Mouse (Mus musculus): ENCODE measurements around the gene Atp1a4. TPM values are rescaled to one million over a fixed set of nuclear protein-coding genes. Genes with fewer than 3 reads are reported as not detected.
"Not testable (repeated sequence)": the region's sequence is repeated elsewhere in the genome, so short reads cannot be mapped to it uniquely, and the experiment has no call there.

The Atp1a4 gene
- polyA plus RNA-seq, 1 experiment from 2014 or later = not detected

DNA sequence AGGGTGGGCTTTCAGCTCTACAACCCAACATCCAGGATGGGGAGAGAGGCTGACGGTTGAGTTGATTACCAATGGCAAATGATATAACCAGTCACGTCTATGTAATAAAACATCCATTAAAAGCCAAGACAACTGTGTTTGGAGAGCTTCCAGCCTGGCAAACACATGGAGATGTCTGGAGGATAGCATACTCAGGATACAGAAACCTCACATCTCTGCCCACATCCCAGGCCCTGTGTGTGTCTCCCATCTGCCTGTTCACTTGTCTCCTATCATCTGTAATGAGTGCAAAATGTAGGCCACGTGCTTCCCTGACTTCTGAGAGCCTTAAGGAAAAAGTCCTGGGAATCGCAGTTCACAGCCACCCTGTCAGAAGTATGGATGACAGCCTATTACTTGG lies 11.0 kb downstream of the Atp1a4 start:
- Histone ChIP-seq H3K4me3 (replicated peaks) (no peak overlapping the region), H3K27me3 (peaks cover 22% of the 10 kb centered on the region), H3K9me3 (no peaks in the 10 kb centered on the region), H3K4me2 (no peak overlapping the region), H3K4me1 (replicated peaks) (peaks cover 11% of the 10 kb centered on the region; the same call in 1 of the 2 replicates), H3K27ac (no peak overlapping the region), H3K9ac (replicated peaks) (no peak overlapping the region), H3K36me3 (no peaks in the 10 kb centered on the region)
- 69% methylated on average over 4 of the region's 4 CpGs for WGBS
- no peak for ATAC-seq (ENCODE audit: insufficient number of reproducible peaks, insufficient read depth, low FRiP score, low TSS enrichment, low read depth)

DNA sequence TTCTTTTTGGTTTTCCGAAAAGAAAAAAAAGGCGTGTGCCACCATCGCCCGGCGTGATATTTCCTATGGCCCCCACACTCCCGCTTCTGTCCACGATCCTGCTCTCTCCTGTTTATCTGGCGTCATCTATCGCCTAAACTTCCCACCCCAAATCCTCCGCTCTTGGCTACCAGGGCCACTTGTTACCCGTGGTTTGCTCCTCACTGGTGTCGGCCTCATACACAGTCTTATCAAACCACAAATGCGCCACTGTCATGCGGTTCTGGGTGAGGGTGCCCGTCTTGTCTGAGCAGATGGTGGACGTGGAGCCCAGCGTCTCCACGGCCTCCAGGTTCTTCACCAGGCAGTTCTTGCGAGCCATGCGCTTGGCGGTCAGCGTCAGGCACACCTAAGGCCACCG lies 13.6 kb downstream of the Atp1a4 start:
- peaks cover 22% of the 10 kb centered on the region for H3K27me3 ChIP-seq
- H3K9ac ChIP-seq (replicated peaks); H3K27ac ChIP-seq; H3K9me3 ChIP-seq; ATAC-seq (ENCODE audit: insufficient number of reproducible peaks, insufficient read depth, low FRiP score, low TSS enrichment, low read depth); H3K36me3 ChIP-seq: not testable (repeated sequence)
- peaks cover 11% of the 10 kb centered on the region; the same call in 1 of the 2 replicates for H3K4me1 ChIP-seq (replicated peaks)
- peak overlapping the region; percentile 35 for H3K4me2 ChIP-seq
- 32% methylated on average over 23 of the region's 23 CpGs for WGBS
- peak overlapping the region; percentile 16; the same call in 1 of the 2 replicates for H3K4me3 ChIP-seq (replicated peaks)

DNA sequence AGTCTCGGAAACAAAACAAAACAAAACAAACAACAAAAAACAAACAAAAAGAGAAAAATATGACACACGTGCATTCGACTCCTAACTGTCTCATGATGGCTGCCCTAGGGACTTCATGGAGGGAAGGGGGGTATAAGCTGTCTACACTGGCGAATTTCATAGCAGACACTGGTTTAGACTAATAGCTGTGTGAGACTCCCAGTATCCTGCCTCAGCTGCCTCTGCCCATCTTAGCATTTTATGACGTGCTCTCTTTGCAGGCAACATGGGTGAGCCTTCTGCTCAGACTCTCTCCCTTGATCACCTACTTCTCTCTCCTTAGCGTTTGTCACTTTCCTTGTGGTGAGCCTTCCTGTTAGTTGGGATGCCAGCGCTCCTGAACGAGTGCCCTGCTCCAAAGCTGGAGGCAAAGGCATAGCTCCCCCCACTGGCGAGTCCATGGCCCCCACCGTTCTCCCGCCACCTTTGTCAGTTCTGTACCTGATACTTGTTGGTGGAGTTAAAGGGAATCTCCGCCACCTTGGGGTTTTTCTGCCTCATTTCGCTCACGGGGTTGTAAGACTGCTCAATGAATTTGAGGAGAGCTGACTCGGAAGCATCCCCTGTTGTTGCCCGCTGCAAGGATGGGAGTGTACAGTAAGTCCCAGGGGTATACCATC lies 14.5 kb downstream of the Atp1a4 start:
- H3K4me3 ChIP-seq (replicated peaks) = peak overlapping the region; percentile 16; the same call in 1 of the 2 replicates
- no peak overlapping the region for H3K9ac ChIP-seq (replicated peaks)
- no peaks in the 10 kb centered on the region for H3K36me3 ChIP-seq
- H3K4me2 ChIP-seq = peak overlapping the region; percentile 35
- H3K27me3 ChIP-seq = peaks cover 22% of the 10 kb centered on the region
- H3K4me1 ChIP-seq (replicated peaks) = peaks cover 11% of the 10 kb centered on the region; the same call in 1 of the 2 replicates
- no peak overlapping the region for H3K27ac ChIP-seq
- no peaks in the 10 kb centered on the region for H3K9me3 ChIP-seq
- ATAC-seq (ENCODE audit: insufficient number of reproducible peaks, insufficient read depth, low FRiP score, low TSS enrichment, low read depth) = no peak
- 24% methylated on average over 16 of the region's 16 CpGs for WGBS

DNA sequence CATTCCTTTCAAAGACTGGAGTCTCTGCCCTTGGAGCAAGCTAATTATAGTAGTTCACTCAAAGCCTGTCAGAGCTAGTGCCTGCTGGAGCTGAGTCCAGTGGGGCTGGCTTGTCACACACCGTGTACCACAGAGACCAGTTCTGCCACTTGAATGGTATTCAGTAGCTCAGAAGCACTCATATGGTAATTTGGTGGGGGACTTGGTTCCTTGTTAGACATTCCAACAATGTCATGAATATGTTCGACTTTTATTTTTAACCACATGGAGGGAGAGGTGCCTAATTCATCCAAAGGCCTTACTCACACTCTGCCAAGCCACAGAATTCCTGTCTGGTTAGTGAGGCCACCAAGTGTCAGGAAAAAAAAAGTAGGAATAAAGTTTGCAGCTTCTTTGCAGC lies 15.8 kb downstream of the Atp1a4 start:
- Histone ChIP-seq H3K9me3 (no peaks in the 10 kb centered on the region), H3K4me1 (replicated peaks) (peaks cover 11% of the 10 kb centered on the region; the same call in 1 of the 2 replicates), H3K36me3 (no peaks in the 10 kb centered on the region), H3K4me2 (no peak overlapping the region), H3K4me3 (replicated peaks) (no peak overlapping the region), H3K9ac (replicated peaks) (no peak overlapping the region), H3K27me3 (peaks cover 22% of the 10 kb centered on the region), H3K27ac (no peak overlapping the region)
- WGBS = 66% methylated on average over 2 of the region's 2 CpGs
- no peak for ATAC-seq (ENCODE audit: insufficient number of reproducible peaks, insufficient read depth, low FRiP score, low TSS enrichment, low read depth)

- Histone ChIP-seq H3K36me3 (no peaks in the 10 kb centered on the region), H3K4me2 (no peak overlapping the region), H3K27ac (no peak overlapping the region), H3K4me3 (replicated peaks) (no peak overlapping the region), H3K4me1 (replicated peaks) (peaks cover 11% of the 10 kb centered on the region; the same call in 1 of the 2 replicates), H3K9ac (replicated peaks) (no peak overlapping the region), H3K9me3 (no peaks in the 10 kb centered on the region), H3K27me3 (peaks cover 22% of the 10 kb centered on the region)
- no peak for ATAC-seq (ENCODE audit: insufficient number of reproducible peaks, insufficient read depth, low FRiP score, low TSS enrichment, low read depth)
- 64% methylated on average over 6 of the region's 6 CpGs for WGBS
These were observed 17.1 kb downstream of the Atp1a4 start for GRCm38 (mm10) chr1:172240945-172241708.

- no peaks in the 10 kb centered on the region for H3K4me1 ChIP-seq (replicated peaks)
- H3K27ac ChIP-seq = no peak overlapping the region
- H3K9ac ChIP-seq (replicated peaks) = no peak overlapping the region
- WGBS = 94% methylated on average over 1 of the region's 1 CpGs
- H3K4me2 ChIP-seq = no peak overlapping the region
- no peak overlapping the region for H3K4me3 ChIP-seq (replicated peaks)
- H3K36me3 ChIP-seq = no peaks in the 10 kb centered on the region
- no peak for ATAC-seq (ENCODE audit: insufficient number of reproducible peaks, insufficient read depth, low FRiP score, low TSS enrichment, low read depth)
- no peaks in the 10 kb centered on the region for H3K9me3 ChIP-seq
- no peaks in the 10 kb centered on the region for H3K27me3 ChIP-seq
These were observed 29.0 kb downstream of the Atp1a4 start for GRCm38 (mm10) chr1:172229215-172229614.

DNA sequence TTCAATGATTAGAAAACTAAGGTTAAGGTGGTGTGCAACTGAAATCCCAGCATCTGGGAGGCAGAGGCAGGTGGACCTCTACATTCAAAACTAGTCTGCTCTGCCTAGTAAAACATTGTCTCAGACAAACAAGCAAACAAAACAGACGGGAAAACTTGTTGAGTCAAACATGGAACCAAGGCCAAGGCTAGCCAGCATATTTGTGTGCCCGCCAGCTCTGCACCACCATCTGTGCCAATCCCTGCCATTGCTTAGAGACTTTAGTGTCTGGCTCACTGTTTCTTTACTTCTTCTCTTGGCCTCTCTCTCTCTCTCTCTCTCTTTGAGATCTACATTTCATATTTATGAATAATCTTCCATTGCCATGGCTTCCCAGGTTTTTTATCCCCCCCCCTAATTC lies 30.0 kb downstream of the Atp1a4 start:
- H3K9me3 ChIP-seq = no peaks in the 10 kb centered on the region
- H3K9ac ChIP-seq (replicated peaks) = no peak overlapping the region
- no peak overlapping the region for H3K4me3 ChIP-seq (replicated peaks)
- no peaks in the 10 kb centered on the region for H3K36me3 ChIP-seq
- H3K27ac ChIP-seq = no peak overlapping the region
- WGBS = 78% methylated on average over 2 of the region's 2 CpGs
- no peaks in the 10 kb centered on the region for H3K4me1 ChIP-seq (replicated peaks)
- H3K4me2 ChIP-seq = no peak overlapping the region
- ATAC-seq (ENCODE audit: insufficient number of reproducible peaks, insufficient read depth, low FRiP score, low TSS enrichment, low read depth) = no peak
- H3K27me3 ChIP-seq = no peaks in the 10 kb centered on the region

GRCm38 (mm10) chr1:172221297-172222063 lies 36.7 kb downstream of the Atp1a4 start:
- 25% methylated on average over 11 of the region's 11 CpGs for WGBS
- peak; percentile 83 for ATAC-seq (ENCODE audit: insufficient number of reproducible peaks, insufficient read depth, low FRiP score, low TSS enrichment, low read depth)
- peak overlapping the region; percentile 34 for H3K4me2 ChIP-seq

GRCm38 (mm10) chr1:172220414-172220813 lies 37.8 kb downstream of the Atp1a4 start:
- Histone ChIP-seq H3K9ac (replicated peaks) (no peak overlapping the region), H3K36me3 (no peaks in the 10 kb centered on the region), H3K4me3 (replicated peaks) (no peak overlapping the region), H3K4me2 (no peak overlapping the region), H3K4me1 (replicated peaks) (peaks cover 46% of the 10 kb centered on the region), H3K27ac (peak overlapping the region; percentile 95; the same call in 1 of the 2 replicates), H3K9me3 (no peaks in the 10 kb centered on the region), H3K27me3 (no peaks in the 10 kb centered on the region)
- 45% methylated on average over 10 of the region's 10 CpGs for WGBS
- ATAC-seq (ENCODE audit: insufficient number of reproducible peaks, insufficient read depth, low FRiP score, low TSS enrichment, low read depth) = no peak

More at GRCm38 (mm10) chr1:172221297-172222063, 36.7 kb downstream of the Atp1a4 start:
- H3K27ac ChIP-seq = peak overlapping the region; percentile 95
- H3K27me3 ChIP-seq = no peaks in the 10 kb centered on the region
- H3K9ac ChIP-seq (replicated peaks) = no peak overlapping the region; the same call in 1 of the 2 replicates
- peaks cover 46% of the 10 kb centered on the region for H3K4me1 ChIP-seq (replicated peaks)
- no peaks in the 10 kb centered on the region for H3K9me3 ChIP-seq
- no peak overlapping the region for H3K4me3 ChIP-seq (replicated peaks)
- H3K36me3 ChIP-seq = no peaks in the 10 kb centered on the region

DNA sequence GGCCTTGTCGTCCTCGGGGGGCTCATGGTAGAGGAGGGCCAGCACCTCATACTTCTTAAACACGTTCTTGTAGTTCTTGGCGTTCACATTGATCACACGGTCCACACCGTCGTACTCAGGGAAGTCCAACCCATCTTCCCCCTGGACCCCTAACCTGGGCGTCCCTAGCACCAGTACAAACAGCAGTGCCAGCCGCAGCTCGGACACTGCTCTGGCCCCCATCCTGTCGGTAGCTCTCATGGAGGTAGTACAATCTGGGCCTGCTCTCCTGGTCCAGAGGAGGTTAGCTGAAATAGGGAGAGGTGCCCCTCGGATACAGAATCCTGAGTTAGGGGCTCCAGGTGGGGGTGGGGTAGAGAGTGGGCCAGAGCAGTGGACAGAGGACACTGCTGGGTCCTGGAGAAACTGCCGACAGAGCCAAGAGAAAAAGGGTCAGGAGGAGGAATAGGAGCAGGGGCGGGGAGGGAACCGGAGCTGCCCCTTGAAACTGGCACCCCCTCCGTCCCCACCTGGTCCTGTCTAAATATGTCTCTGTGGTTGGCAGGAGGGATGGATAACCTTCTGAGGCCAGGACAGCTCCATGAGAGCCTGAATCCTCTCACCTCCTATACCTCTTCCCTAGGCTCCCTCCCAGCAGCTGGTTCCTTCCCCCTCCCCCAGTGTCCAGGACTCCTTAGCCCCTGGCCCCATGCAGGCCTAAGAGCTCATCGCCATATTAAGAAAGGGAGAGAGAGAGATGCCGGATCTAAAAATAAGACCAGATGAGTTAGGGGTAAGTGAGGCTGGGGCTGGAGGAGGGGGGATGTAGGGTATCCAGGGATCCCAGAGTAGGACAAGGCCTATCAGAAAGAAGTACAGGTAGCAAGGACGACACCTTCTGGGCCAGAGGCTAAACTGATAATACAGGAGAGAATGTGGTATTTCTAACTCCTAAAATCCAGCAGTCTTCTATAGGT lies 38.5 kb downstream of the Atp1a4 start, which contains the start of gene Casq1:
Casq1 (minus strand) TSS at position 418 of the 956 bp plus-strand sequence.
- Histone ChIP-seq H3K27me3 (no peaks in the 10 kb centered on the region), H3K4me3 (replicated peaks) (no peak within 1 kb of the TSS), H3K4me2 (no peak within 1 kb of the TSS), H3K27ac (peak within 1 kb of the TSS; percentile 95; the same call in 1 of the 2 replicates), H3K4me1 (replicated peaks) (peaks cover 46% of the 10 kb centered on the region), H3K9ac (replicated peaks) (0 out of 2 replicates have a peak within 1 kb of the TSS, but pooled peaks have one; percentile 4), H3K9me3 (no peaks in the 10 kb centered on the region), H3K36me3 (no peaks in the 10 kb centered on the region)
- ATAC-seq (ENCODE audit: insufficient number of reproducible peaks, insufficient read depth, low FRiP score, low TSS enrichment, low read depth) = no peak
- 82% methylated on average over 19 of the region's 19 CpGs for WGBS
